Mouse (Mus musculus) macrophage (primary cell): ENCODE data around the gene Hes1. TPM values are rescaled to one million over a fixed set of nuclear protein-coding genes. Genes with fewer than 3 reads are reported as not detected.

ENCODE experiments used
- H3K27ac ChIP-seq: fragments of 350-480 bp; formaldehyde crosslinking; 2 replicates; pipeline ENCODE4 v1.9.0; 2021
- H3K36me3 ChIP-seq: fragments of 350-480 bp; formaldehyde crosslinking; 2 replicates; pipeline ENCODE4 v1.9.0; 2021; ENCODE audit errors: inconsistent target
- H3K4me3 ChIP-seq: fragments of 350-480 bp; formaldehyde crosslinking; 2 replicates; pipeline ENCODE4 v1.9.0; 2021; ENCODE audit errors: inconsistent target
- H3K79me2 ChIP-seq: fragments of 350-480 bp; formaldehyde crosslinking; 2 replicates; pipeline ENCODE4 v1.9.0; 2021; ENCODE audit errors: inconsistent target
- WGBS: methylation state at CpG from one replicate; pipeline ENCODE4 v1.1.7; 2026; ENCODE audit warnings: inconsistent platforms; ENCODE audit not compliant: missing documents; 5-methylcytosine and 5-hydroxymethylcytosine counted together
- polyA plus RNA-seq: library from polyadenylated mRNA; stranded (reverse); fragments of 250-400 nt; gene quantifications from 3 replicates; pipeline ENCODE4 v1.2.4, GENCODE M21; 2018; ENCODE audit warnings: inconsistent platforms

Gene Hes1
- polyA plus RNA-seq, 1 experiment from 2014 or later = not detected

GRCm38 (mm10) chr16:30038663-30039593 is 25.3 kb upstream of the Hes1 start:
- H3K36me3 ChIP-seq = no peaks in the 10 kb centered on the region
- no peaks in the 10 kb centered on the region for H3K79me2 ChIP-seq
- no peak overlapping the region for H3K27ac ChIP-seq
- 37% methylated on average over 13 of the region's 17 CpGs for WGBS
- H3K4me3 ChIP-seq = no peak overlapping the region

DNA sequence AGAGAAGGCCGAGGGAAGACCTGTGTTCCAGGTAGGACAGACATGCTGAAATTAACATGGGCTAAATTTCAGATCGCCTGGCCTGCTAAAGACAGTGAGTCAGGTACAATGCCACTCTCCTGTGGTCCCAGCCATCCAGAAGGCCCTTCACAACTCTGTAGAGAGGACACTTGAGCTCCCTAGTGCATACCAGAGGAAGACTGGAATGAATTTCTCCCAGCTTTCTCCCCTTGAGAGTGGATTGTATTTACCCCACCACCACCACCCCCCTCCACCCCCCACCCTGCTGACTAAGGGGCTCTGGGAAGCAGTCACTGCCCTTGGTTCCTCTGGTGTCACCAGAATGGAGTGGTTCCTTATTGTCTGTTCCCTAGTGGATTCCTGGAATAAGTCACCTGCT is 24.3 kb upstream of the Hes1 start:
- Histone ChIP-seq H3K79me2 (no peaks in the 10 kb centered on the region), H3K36me3 (no peaks in the 10 kb centered on the region), H3K4me3 (no peak overlapping the region), H3K27ac (no peak overlapping the region)
- 89% methylated on average over 2 of the region's 2 CpGs for WGBS

DNA sequence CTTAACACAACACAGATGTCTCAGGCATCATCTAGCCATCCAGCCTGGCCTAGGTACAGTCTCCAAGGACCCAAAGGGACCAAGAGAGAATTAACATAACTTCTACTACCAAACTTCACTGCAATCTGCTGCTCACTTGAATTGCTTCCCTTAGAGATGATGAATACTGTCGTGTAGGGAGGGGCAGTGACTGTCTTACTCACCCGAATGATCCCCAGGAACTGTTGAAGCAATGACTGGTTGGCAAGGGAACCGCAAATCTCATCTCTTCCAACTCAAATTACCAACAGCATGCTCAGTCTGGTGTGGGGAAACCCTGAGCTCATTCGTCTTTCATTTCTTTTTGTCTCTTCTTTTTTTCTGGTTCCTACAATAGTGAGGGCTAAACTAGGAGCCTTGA is 21.3 kb upstream of the Hes1 start:
- Histone ChIP-seq H3K36me3 (no peaks in the 10 kb centered on the region), H3K27ac (no peak overlapping the region), H3K79me2 (no peaks in the 10 kb centered on the region), H3K4me3 (no peak overlapping the region)
- WGBS = 77% methylated on average over 4 of the region's 4 CpGs

DNA sequence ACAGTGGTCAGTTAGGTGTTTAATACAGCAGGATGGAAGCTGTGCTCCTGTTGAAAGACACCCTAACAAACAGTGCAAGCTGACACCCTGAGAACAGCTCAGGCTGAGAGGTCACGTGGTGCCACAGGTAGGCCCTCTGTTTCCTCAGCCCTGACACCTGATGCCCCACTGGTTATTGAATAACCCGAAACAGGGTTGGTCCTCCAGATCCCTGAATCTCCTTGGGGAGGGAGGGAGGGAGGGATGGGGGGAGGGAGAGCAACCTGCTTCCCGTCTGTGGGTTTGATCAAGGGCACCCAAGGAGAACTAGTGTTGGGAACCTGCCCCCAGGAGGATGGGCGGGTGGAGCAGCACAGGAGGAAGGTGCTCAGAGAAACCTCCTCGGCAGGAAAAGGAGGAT is 18.6 kb upstream of the Hes1 start:
- Histone ChIP-seq H3K36me3 (no peaks in the 10 kb centered on the region), H3K27ac (no peak overlapping the region), H3K79me2 (no peaks in the 10 kb centered on the region), H3K4me3 (no peak overlapping the region)
- 76% methylated on average over 5 of the region's 5 CpGs for WGBS

DNA sequence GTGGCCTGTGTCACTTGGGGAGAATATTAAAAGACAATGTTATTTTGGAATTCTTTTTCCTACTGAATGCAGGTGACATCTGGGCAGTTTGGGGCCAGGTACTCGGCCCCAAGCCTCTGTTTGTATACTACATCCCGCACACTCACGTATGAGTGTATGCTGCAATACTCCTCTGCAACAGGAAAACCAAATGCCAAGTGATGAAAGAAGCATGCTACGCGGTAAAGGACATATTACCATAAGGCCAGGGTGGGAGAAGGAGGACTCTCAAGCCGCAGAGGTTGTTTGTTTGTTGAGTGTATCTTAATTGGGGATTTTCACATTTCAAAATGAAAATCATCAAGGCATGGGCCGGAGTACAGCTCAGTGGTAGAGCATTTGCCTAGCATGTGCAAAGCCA is 17.2 kb upstream of the Hes1 start:
- Histone ChIP-seq H3K4me3 (no peak overlapping the region), H3K79me2 (no peaks in the 10 kb centered on the region), H3K27ac (no peak overlapping the region), H3K36me3 (no peaks in the 10 kb centered on the region)
- WGBS = 60% methylated on average over 7 of the region's 7 CpGs

GRCm38 (mm10) chr16:30047421-30047831 is 16.8 kb upstream of the Hes1 start:
- Histone ChIP-seq H3K27ac (no peak overlapping the region), H3K36me3 (no peaks in the 10 kb centered on the region), H3K79me2 (no peaks in the 10 kb centered on the region), H3K4me3 (no peak overlapping the region)
- whole genome bisulfite sequencing = 83% methylated on average over 11 of the region's 11 CpGs

- Histone ChIP-seq H3K36me3 (no peaks in the 10 kb centered on the region), H3K27ac (no peak overlapping the region), H3K4me3 (no peak overlapping the region), H3K79me2 (no peaks in the 10 kb centered on the region)
- 80% methylated on average over 10 of the region's 10 CpGs for WGBS
These were observed 13.3 kb upstream of the Hes1 start for GRCm38 (mm10) chr16:30050767-30051490.

DNA sequence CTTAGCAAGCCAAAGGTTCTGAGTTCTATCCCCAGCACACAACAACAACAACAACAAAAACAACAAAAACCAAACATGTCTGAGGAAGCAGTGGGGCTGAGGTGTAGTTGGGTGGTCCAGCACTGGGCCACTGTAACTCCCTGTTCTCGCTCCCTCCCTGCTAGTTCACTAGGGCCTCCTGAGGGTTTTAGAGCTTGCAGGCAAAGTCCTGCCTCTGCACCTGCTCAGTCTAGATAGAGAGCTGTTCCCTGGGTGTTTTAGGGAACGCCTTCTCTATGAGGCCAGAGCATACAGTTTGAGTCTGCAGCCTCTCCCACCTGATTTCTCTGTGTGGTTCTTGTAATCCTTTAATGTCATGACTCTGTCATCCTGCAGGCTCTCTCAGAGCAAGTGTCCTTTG is 11.9 kb upstream of the Hes1 start:
- H3K4me3 ChIP-seq = no peak overlapping the region
- no peak overlapping the region for H3K27ac ChIP-seq
- H3K36me3 ChIP-seq = no peaks in the 10 kb centered on the region
- H3K79me2 ChIP-seq = no peaks in the 10 kb centered on the region
- 100% methylated on average over 2 of the region's 2 CpGs for WGBS

DNA sequence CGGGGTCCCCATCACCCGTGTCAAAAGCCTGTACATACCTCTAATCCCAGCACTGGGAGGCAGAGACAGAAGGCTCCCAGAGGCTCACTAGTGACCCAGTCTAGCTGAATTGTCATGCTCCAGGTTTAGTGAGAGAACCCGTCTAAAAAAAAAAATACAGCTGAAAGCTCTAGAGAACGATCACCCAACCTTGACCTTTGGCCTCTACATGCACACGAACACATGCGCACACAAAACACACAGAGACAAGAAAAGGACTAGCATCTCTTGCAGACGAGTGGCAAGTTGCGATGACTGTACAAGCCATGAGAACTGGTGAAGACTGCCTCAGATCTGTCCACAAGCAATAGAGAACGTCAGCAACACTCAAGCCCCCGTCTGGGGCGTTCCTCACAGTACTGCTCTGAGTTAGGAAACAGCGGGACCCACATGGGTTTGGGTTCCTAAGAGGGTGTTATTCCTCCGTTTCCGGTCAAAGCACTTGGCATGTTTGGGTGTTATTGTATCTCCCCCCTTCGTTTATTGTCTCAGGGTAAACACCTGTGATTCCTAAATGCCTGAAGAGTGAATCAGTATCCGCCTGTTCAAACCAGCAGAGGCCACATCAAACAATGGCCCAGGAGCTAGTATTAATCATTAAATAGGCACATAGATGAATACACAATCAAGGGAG is 11.2 kb upstream of the Hes1 start:
- no peak overlapping the region for H3K27ac ChIP-seq
- H3K79me2 ChIP-seq = no peaks in the 10 kb centered on the region
- no peaks in the 10 kb centered on the region for H3K36me3 ChIP-seq
- 93% methylated on average over 16 of the region's 16 CpGs for WGBS
- H3K4me3 ChIP-seq = no peak overlapping the region

- H3K27ac ChIP-seq = no peak overlapping the region
- WGBS = 92% methylated on average over 3 of the region's 4 CpGs
- H3K4me3 ChIP-seq = no peak overlapping the region
- no peaks in the 10 kb centered on the region for H3K79me2 ChIP-seq
- H3K36me3 ChIP-seq = no peaks in the 10 kb centered on the region
These were observed 9.6 kb upstream of the Hes1 start for GRCm38 (mm10) chr16:30054541-30054940.

DNA sequence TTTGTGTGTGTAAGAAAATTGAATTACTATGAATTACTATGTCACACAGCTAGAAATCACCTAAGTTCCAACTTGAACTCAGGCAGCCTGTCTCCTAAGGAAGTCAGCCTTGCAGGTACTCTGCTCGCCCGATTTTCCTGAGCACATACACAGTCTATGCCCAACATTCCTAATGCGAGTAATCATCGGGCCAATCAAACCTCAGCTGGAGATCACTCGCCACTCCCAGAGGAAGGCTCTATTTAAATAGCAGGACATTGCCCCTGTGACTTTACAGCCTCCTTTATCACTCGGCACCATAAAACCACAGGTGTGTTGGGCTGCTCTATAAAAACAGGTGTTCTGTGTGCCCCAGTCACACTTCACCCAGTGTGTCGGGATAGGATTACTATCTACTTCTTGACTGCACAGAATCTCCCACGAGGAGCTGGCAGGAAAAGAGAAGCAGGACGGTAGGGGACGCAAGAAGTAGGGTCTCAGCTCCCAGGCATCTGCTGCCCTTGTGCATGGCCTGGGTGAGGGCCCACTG is 8.8 kb upstream of the Hes1 start:
- 81% methylated on average over 10 of the region's 10 CpGs for WGBS
- H3K79me2 ChIP-seq = no peaks in the 10 kb centered on the region
- no peaks in the 10 kb centered on the region for H3K36me3 ChIP-seq
- no peak overlapping the region for H3K27ac ChIP-seq
- H3K4me3 ChIP-seq = no peak overlapping the region

- 90% methylated on average over 7 of the region's 7 CpGs for WGBS
- Histone ChIP-seq H3K27ac (no peak overlapping the region), H3K79me2 (no peaks in the 10 kb centered on the region), H3K4me3 (no peak overlapping the region), H3K36me3 (no peaks in the 10 kb centered on the region)
These were observed 8.3 kb upstream of the Hes1 start for GRCm38 (mm10) chr16:30055927-30056326.

DNA sequence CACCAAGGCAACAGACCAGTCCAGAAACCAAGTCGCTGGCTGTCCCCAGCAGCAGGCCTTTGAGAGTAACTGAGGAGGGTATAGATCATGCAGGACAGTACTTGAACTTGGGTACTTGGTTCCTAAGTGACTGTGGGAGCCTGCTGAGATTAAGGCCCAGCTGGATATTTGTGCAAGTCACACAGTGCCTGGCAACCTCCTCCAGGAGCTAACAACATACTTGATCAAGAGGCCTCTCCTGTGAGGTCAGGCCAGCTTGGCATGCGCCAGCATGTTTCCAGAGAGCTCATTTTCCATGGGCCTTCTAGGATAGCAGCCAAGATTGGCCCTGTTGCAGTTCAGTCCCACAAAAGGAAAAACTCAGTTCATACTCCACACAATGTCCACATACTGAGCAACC is 7.3 kb upstream of the Hes1 start:
- Histone ChIP-seq H3K27ac (no peak overlapping the region), H3K4me3 (no peak overlapping the region), H3K79me2 (no peaks in the 10 kb centered on the region), H3K36me3 (no peaks in the 10 kb centered on the region)
- WGBS = 97% methylated on average over 2 of the region's 2 CpGs

- Histone ChIP-seq H3K36me3 (no peaks in the 10 kb centered on the region), H3K79me2 (no peaks in the 10 kb centered on the region), H3K27ac (no peak overlapping the region), H3K4me3 (no peak overlapping the region)
- 27% methylated on average over 9 of the region's 9 CpGs for WGBS
These were observed 5.0 kb upstream of the Hes1 start for GRCm38 (mm10) chr16:30058974-30059717.
